Mouse (Mus musculus) ES-E14 (cell line): Measurements from ENCODE around the gene Flii. TPM values are rescaled to one million over a fixed set of nuclear protein-coding genes. Genes with fewer than 3 reads are reported as not detected.
A peak's percentile ranks its signal among the peaks of the same experiment; 100 is the strongest.

Experiments
- DNase-seq: peaks from one replicate; pipeline ENCODE4 v3.0.0-alpha.2; 2013; ENCODE audit warnings: low read depth, low spot score
- H3K27ac ChIP-seq: 2 replicates; pipeline ENCODE4 v1.5.1; 2012; ENCODE audit warnings: low read depth, mild to moderate bottlenecking, low read length, moderate library complexity, mixed read lengths; ENCODE audit not compliant: poor library complexity, insufficient read depth, severe bottlenecking
- H3K36me3 ChIP-seq: 2 replicates; pipeline ENCODE4 v1.6.1; 2012; ENCODE audit warnings: mild to moderate bottlenecking, low read length, moderate library complexity, mixed read lengths; ENCODE audit not compliant: control insufficient read depth, poor library complexity, insufficient read depth, severe bottlenecking
- H3K4me1 ChIP-seq, 2 experiments: fragments of 150-350 bp in 1 of 2; sonication (generic) in 1 of 2; 2 replicates each; pipeline ENCODE4 v1.6.1; 2012; ENCODE audit warnings: low read length in 2 of 2, mild to moderate bottlenecking in 1 of 2, mixed read lengths in 1 of 2; ENCODE audit not compliant: control insufficient read depth in 2 of 2, insufficient read depth in 2 of 2, poor library complexity in 1 of 2
- H3K4me3 ChIP-seq, 2 experiments: fragments of 150-350 bp in 1 of 2; sonication (generic) in 1 of 2; 2 replicates each; pipeline ENCODE4 v1.5.1; 2012; ENCODE audit warnings: low read length in 2 of 2, low read depth in 1 of 2, mild to moderate bottlenecking in 1 of 2, mixed read lengths in 1 of 2; ENCODE audit not compliant: insufficient read depth in 1 of 2, poor library complexity in 1 of 2, severe bottlenecking in 1 of 2
- H3K9ac ChIP-seq: 2 replicates; pipeline ENCODE4 v1.6.1; 2012; ENCODE audit warnings: low read depth, mild to moderate bottlenecking, low read length, mixed read lengths; ENCODE audit not compliant: poor library complexity, insufficient read depth, severe bottlenecking
- H3K9me3 ChIP-seq: fragments of 150-350 bp; sonication (generic); 2 replicates; pipeline ENCODE4 v1.6.1; 2012; ENCODE audit warnings: low read depth, mild to moderate bottlenecking, low read length; ENCODE audit not compliant: control insufficient read depth, insufficient read depth
- CHD2 ChIP-seq: IDR thresholded peaks from 2 replicates; pipeline ENCODE4 v1.6.1; 2014; ENCODE audit warnings: mild to moderate bottlenecking, low read depth, low read length, inconsistent platforms
- HCFC1 ChIP-seq: IDR thresholded peaks from 2 replicates; pipeline ENCODE4 v1.6.1; 2012; ENCODE audit warnings: low read length, inconsistent platforms, borderline replicate concordance; ENCODE audit not compliant: insufficient read depth
- MAFK ChIP-seq: IDR thresholded peaks from 2 replicates; pipeline ENCODE4 v1.6.1; 2014; ENCODE audit warnings: mild to moderate bottlenecking, low read depth, low read length, inconsistent platforms; ENCODE audit not compliant: insufficient read depth
- ZC3H11A ChIP-seq: IDR thresholded peaks from 2 replicates; pipeline ENCODE4 v1.6.1; 2012; ENCODE audit warnings: low read depth, mild to moderate bottlenecking, inconsistent platforms, low read length, borderline replicate concordance
- ZNF384 ChIP-seq: IDR thresholded peaks from 2 replicates; pipeline ENCODE4 v1.6.1; 2012; ENCODE audit warnings: low read depth, low read length, inconsistent platforms
- in situ Hi-C, 2 experiments: fragments of 600-800 bp; cut with MboI; formaldehyde crosslinking; loops; one replicate each; pipeline ENCODE4 v1.15.1; 2025; ENCODE audit warnings: low sequenced_read_pairs in 2 of 2, inconsistent platforms in 1 of 2; ENCODE audit not compliant: unreplicated experiment in 2 of 2
- total RNA-seq: library from RNA; depleted of rRNA; stranded (reverse); fragments of 300-350 nt; gene quantifications from 2 replicates; pipeline ENCODE4 v1.2.3, GENCODE M21; 2012

Gene Flii
- total RNA-seq, 1 experiment: 55.3 TPM

GRCm38 (mm10) chr11:60700320-60701185 is 26.5 kb downstream of the Flii start:
- H3K27ac ChIP-seq: no peak overlapping the region
- peak overlapping the region; percentile 79 to 97 for H3K4me3 ChIP-seq
- H3K9me3 ChIP-seq: no peaks in the 10 kb centered on the region
- peaks cover 12% of the 10 kb centered on the region for H3K36me3 ChIP-seq
- H3K9ac ChIP-seq: peak overlapping the region; percentile 84
- TF ChIP-seq HCFC1 (no peak), ZNF384 (no peak), ZC3H11A (no peak), CHD2 (no peak), MAFK (no peak)
- in situ Hi-C loops: no loop called here
- no peak for DNase-seq
- peaks cover 8 to 11% of the 10 kb centered on the region in 2 experiments; a peak in 3 of 4 replicates for H3K4me1 ChIP-seq

- peak within 1 kb of the TSS; percentile 84 for H3K9ac ChIP-seq
- peaks cover 8 to 11% of the 10 kb centered on the region in 2 experiments; a peak in 3 of 4 replicates for H3K4me1 ChIP-seq
- peak within 1 kb of the TSS; percentile 82 for H3K27ac ChIP-seq
- peak; percentile 31; the same call in 1 of the 2 replicates for TF ChIP-seq ZC3H11A
- TF ChIP-seq MAFK: no peak
- no peak for TF ChIP-seq ZNF384
- no peak for TF ChIP-seq CHD2
- peak; percentile 97 for TF ChIP-seq HCFC1
- peak; percentile 79 for DNase-seq
- peak within 1 kb of the TSS; percentile 79 to 97 for H3K4me3 ChIP-seq
- peaks cover 5% of the 10 kb centered on the region; the same call in 1 of the 2 replicates for H3K36me3 ChIP-seq
- no peaks in the 10 kb centered on the region for H3K9me3 ChIP-seq
- in situ Hi-C loops: no loop called here
Observed at GRCm38 (mm10) chr11:60699524-60700075, 27.5 kb downstream of the Flii start, which contains the start of gene Llgl1. Gene Llgl1, plus strand, starts transcription at chr11:60699723.

DNA sequence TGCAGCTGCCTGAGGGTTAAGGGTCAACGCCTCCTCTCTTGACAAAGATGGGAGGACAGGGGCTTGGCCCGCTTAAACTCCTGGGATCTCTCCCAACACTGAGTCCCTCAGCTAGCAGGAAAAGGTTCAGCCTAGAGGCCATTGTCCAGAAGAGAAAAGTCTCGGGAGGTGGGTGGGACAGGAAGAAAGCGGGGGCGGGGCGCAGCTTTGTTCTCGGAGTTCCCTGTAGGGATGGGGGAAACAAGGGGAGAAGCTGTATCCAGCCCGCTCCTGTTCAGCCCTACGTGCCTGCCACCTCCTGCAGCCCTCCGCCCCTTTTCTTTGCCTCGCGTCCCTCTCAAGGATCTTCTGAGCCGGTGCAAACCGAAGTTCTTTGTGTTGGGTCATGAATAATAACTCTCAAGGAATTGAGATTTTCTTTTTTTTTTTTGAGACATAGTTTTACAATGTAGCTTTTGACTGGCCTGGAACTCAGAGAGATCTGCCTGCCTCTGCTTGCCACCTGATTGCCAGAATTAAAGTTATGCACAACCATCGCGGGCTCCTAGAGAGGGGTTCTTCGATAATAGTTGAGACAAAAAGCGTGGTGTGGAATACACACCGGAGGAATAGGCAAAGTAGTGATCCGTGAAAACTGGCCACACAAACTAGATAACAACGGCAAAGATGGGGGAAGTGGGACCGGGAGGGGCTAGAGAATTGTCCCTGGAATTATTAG is 28.1 kb downstream of the Flii start:
- Histone ChIP-seq H3K4me1 (peaks cover 8 to 11% of the 10 kb centered on the region in 2 experiments; a peak in 3 of 4 replicates), H3K36me3 (peaks cover under 1% of the 10 kb centered on the region; the same call in 1 of the 2 replicates), H3K27ac (peak overlapping the region; percentile 82), H3K9ac (peak overlapping the region; percentile 75), H3K9me3 (no peaks in the 10 kb centered on the region), H3K4me3 (peak overlapping the region; percentile 79 to 97)
- in situ Hi-C loops: no loop called here
- DNase-seq: peak; percentile 92
- no peak; the same call in 1 of the 2 replicates for TF ChIP-seq HCFC1
- no peak for TF ChIP-seq CHD2
- no peak for TF ChIP-seq MAFK
- no peak for TF ChIP-seq ZNF384
- no peak for TF ChIP-seq ZC3H11A

DNA sequence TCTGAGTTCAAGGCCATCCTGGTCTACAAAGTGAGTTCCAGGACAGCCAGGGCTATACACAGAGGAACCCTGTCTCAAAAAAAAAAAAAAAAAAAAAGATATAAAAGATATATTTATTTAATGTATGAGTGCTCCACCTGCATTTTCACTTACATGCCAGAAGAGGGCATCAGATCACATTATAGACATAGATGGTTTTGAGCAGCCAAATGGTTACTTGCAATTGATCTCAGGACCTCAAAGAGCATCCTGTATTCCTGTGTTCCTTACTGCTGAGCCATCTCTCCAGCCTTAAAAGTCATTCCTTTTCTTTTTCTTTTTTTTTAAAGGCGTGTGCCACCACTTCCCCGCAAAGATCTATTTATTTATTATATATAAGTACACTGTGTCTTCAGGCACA is 29.5 kb downstream of the Flii start:
- Histone ChIP-seq H3K27ac (no peak overlapping the region), H3K9me3 (no peaks in the 10 kb centered on the region), H3K4me3 (no peak overlapping the region), H3K4me1 (peaks cover 5 to 9% of the 10 kb centered on the region in 2 experiments; a peak in 3 of 4 replicates), H3K9ac (no peak overlapping the region), H3K36me3 (no peaks in the 10 kb centered on the region; the same call in 1 of the 2 replicates)
- in situ Hi-C loops: no loop called here
- TF ChIP-seq ZNF384: 0 out of 2 replicates have a peak, but pooled peaks have one; percentile 8
- no peak for TF ChIP-seq MAFK
- DNase-seq: no peak
